Mouse (Mus musculus) small intestine, adult 2 months (tissue): ENCODE results near the gene St3gal5.

Source experiments
- CTCF ChIP-seq: fragments of 200-500 bp; IDR thresholded peaks from 2 replicates; pipeline ENCODE4 v1.5.1; 2012; ENCODE audit warnings: low read depth, mild to moderate bottlenecking, control low read depth, inconsistent platforms, low read length, moderate library complexity, mixed read lengths; ENCODE audit not compliant: insufficient replicate concordance, insufficient read length; ENCODE audit errors: extremely low read depth
- POLR2A ChIP-seq: fragments of 200-500 bp; IDR thresholded peaks from 2 replicates; pipeline ENCODE4 v1.6.1; 2012; ENCODE audit warnings: low read depth, mild to moderate bottlenecking, control low read depth, inconsistent platforms, low read length, moderate library complexity

GRCm38 (mm10) chr6:72177417-72177816 lies 80.0 kb downstream of the St3gal5 start:
- TF ChIP-seq CTCF (no peak), POLR2A (no peak)
